Mouse (Mus musculus) ovary, postnatal 36 days (tissue): ENCODE measurements around the gene Tgfb2.

ENCODE experiments used
- DNase-seq: peaks from one replicate; pipeline ENCODE4 v3.0.0; 2022; ENCODE audit warnings: low spot score, mixed read lengths

Gene Tgfb2

DNA sequence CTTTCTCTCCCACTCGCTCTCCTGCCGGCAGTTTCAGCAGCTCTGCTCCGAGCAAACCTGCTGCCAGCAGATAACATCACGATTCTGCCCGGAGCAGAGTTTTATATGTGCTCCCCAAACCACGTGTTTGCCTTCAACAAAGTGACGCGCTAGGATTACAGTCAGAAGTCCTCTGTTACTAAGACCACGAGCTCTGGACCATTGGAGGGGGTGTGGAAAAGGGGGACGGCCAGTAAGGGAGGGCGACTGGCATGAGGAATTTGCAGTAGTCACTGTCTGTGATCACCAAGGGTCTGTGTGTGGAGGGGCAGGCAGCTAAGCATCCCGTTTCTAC is at the start of gene Tgfb2:
Tgfb2 (minus strand) TSS at position 75 of the 334 bp plus-strand sequence.
- DNase-seq: peak; percentile 15

DNA sequence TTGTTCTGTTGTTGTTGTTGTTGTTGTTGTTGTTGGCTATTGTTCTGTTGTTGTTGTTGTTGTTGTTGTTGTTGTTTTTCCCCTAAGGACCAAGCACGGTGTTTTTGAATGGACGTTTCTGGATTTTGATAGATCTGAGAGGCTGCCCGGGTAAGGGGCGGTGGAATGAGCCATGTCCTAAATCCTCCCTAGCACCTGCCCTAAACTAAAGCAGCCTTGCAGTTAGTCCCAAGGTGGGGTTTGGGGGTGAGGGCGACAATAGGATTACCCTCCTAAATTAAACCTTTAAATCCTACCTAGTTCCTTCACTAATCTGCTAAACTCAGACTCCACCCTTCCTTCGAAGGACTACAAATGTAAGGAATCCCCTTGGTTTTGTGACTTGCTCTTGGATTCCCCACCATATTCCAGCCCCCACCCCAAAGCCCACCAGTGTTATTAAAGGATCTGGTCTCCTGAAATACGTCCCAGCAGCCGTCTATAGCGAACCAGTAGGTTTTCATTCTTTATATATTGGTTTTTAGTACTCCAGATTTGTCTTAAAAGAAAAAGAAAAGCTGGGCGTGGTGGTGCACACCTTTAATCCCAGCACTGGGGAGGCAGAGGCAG is 44.0 kb upstream of the Tgfb2 start:
- no peak for DNase-seq

DNA sequence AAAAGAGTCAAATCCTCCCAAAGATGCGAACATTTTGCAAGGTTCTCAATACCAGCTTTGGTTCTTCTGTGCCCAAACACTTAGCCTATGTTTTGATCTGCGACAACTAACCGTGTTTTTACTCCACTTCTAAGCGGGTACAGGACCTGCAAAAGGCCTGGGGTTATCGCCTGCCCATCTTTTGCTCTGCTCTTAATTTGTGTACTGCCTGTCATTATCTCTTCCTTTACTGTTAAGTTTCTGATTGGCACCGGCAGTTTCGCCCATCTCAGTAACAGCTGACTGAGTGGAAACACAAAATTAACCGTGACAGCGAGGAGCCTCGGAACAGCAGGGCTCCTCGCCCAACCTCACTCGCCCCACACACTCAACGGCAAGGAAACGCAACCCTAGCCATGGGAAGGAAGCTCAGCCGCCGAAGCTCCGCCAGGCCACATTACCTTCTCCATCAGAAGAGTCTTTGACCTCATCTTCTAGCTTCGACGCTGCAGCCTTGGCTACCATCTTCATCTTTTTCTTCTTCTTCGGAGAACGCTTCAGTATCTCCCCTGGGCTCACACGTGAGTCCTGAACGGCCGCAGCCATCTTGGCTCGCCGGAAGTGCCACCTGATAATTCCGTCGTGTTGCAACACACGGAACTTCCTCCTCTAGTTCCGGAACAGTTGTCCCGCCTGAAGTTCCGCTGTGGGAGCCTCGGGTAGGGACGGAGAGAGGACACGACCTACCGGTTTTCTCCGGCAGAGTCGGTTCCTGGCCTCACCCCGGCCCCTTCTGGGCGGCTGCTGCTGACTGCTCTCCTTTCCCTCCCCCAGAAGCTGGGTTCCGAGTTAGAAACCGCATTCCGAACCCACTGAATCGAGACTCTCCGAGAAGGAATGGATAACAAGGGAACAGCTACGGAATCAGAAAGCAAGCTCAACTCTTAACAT is 43.2 kb upstream of the Tgfb2 start, which contains the start of gene Rrp15:
Rrp15 (minus strand) TSS at position 635 of the 930 bp plus-strand sequence.
- DNase-seq: peak; percentile 83

DNA sequence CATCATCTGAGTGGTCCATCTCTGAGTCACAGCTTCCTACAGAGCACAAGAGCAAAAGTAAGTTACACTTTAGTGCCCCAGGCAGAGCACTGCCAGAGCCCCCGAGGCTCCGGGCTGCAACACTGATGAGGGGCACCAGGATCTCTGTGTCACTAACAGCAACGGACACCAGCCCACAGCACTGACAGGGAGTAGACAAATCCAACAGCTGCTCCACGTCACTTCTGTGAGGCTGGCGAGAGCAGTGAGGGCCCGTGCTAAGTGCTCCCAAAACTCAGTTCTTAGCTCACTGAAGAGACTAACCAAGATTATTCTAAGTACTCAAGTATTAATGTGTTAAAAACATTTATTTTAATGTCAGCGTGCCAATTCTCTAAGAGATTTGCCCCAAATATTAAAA is 34.0 kb upstream of the Tgfb2 start:
- DNase-seq: no peak

DNA sequence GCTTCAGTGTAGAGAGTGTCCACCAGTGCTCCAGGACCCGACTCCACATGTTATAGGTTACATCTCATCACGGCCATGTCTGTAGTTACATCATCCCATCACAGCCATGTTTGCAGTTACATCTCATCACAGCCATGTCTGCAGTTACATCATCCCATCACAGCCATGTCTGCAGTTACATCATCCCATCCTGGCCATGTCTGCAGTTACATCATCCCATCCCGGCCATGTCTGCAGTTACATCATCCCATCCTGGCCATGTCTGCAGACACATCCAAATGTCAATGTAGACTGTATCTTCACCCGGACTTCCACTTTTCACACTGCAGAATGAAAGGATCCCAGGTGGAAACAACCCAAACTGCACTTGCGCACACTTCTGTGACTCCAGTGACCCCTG is 29.7 kb upstream of the Tgfb2 start:
- no peak for DNase-seq

DNA sequence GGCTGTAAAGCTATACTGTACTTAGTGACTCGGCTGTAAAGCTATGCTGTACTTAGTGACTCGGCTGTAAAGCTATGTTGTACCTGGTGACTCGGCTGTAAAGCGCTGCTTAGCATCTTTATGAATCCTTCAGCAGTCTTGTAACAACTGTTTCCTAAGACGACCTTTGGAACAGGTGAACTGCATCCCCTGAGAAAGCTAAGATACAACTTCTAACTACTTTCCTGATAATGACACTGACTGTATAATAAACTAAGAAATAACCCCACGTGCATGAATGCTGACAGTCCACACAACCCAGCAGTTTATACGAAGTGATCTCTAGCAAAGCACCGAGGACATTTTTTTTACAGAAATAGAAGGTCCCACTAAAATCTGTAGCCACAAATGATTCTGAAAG is 27.3 kb upstream of the Tgfb2 start:
- no peak for DNase-seq

DNA sequence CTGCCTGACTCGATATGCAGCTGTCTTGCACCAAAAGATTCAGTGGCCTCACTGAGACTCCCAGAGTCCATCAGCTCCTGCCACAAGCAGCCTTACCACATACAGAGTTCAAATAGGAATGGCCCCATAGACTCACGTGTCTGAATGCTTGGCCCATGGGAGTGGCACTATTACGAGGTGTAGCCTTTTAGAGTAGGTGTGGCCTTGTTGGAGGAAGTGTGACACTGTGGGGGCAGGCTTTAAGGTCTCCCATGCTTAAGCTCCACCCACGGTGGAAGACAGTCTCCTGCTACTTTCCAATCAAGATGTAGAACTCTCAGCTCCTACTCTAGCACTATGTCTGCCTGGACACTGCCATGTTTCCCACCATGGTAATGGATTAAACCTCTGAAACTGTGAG is 23.0 kb upstream of the Tgfb2 start:
- no peak for DNase-seq

DNA sequence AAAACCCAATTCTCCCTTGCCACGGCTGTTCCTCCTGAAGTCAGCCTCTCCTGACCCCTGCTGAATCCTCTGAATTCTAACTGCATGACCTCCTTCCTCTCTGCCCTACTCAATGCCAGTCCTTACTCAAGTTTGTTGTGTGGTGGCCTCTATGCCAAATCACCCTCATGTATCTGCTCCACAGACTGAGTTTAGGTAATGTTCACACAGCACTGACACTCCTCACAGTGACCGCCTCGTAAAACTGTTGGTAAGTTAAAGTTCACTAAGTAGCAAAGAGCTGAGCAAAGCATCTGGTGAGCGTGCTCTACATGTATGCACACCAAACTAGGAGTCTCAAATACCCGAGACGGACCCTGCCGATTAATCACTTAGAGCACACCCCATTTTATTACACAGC is 20.3 kb upstream of the Tgfb2 start:
- DNase-seq: no peak

DNA sequence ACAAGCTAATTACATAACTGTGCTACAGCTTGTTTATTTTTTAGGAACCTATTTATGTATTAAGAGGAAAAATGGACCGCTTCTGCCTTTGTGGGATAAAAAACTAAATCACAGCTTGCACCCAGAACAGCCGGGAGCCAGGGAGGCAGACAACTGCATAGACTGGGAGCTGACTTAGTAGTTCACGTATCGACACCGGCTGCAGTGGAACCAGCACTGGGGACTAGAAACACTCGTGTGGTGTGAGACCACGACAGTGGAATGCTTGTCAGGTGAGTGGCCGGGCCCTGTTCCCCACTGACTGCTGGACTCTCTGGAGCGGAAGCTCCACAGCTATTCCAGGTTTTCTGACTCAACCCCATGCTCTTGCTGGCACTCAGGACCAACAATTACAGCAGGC is 16.5 kb upstream of the Tgfb2 start:
- no peak for DNase-seq

DNA sequence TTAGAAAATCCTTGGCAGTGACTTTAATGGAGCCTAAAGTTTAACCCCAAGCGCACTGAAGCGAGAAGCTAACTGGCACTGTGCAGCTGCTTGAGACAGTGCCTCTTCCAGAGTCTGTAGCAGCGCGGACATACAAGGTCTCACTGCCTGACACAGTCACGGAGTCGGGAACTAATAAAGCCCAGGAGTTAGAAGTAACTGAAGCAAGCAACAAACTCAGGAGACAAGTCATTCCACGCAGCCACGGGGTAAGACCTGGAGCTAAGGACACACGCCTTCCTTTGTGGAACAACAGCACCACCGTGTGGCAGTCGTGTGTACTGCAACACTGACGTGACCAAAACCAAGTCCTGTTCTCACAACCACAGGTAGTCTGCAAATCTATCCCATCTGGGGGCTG is 16.1 kb upstream of the Tgfb2 start:
- peak; percentile 77 for DNase-seq

DNA sequence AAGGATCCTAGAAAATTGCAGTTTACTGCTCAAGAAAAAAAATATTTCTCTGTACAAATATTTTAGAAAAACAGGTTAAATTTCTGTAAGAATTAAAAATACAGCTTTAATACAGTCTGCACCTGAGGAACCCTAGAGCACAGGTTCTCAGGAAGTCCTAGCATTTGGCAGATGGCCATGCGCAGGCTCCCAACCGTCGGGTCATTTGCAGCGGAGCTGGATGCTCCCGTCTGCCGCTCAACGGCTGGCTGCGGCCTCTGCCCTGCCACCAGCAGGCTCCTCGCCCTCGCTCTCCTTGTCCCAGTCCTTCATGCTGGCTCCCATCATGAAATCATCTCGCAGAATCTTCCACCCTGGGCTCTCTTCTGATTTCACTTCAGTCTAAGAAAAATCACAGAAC is 15.4 kb upstream of the Tgfb2 start:
- no peak for DNase-seq

DNA sequence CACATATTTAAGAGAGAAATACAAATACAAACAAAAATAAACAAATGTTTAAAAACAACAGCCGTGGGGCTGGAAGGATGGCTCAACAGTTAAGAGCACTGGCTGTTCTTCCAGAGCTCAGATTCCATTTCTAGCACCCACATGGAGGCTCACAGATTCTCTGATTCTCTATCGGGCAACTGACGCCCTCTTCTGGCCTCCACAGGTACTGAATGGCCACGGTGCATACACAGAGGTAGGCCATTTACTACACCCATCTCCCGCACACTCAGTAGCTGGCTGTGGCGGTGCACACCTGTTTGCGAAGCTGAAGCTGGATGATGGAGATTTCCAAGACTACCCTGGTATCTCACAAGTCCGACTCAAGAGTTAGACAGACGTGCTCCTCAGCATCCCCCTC is 13.9 kb upstream of the Tgfb2 start:
- no peak for DNase-seq

DNA sequence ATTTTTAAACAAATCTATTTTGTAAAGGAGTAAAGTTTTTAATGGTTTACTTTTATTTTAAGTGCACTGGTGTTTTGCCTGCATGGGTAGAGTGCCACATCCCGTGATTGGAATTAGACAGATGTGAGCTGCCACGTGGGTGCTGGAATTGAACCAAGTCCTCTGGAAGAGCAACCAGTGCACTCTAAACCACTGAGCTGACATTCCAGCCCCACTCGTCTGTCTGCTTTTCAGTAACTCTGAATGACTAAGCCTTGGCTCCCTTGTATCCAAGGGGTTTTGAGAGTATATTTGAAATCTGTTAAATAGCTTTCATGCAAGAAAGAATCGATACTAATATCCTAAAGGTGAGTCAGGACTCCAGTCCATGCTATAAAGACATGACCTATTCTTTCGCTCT is 13.1 kb upstream of the Tgfb2 start:
- DNase-seq: no peak

DNA sequence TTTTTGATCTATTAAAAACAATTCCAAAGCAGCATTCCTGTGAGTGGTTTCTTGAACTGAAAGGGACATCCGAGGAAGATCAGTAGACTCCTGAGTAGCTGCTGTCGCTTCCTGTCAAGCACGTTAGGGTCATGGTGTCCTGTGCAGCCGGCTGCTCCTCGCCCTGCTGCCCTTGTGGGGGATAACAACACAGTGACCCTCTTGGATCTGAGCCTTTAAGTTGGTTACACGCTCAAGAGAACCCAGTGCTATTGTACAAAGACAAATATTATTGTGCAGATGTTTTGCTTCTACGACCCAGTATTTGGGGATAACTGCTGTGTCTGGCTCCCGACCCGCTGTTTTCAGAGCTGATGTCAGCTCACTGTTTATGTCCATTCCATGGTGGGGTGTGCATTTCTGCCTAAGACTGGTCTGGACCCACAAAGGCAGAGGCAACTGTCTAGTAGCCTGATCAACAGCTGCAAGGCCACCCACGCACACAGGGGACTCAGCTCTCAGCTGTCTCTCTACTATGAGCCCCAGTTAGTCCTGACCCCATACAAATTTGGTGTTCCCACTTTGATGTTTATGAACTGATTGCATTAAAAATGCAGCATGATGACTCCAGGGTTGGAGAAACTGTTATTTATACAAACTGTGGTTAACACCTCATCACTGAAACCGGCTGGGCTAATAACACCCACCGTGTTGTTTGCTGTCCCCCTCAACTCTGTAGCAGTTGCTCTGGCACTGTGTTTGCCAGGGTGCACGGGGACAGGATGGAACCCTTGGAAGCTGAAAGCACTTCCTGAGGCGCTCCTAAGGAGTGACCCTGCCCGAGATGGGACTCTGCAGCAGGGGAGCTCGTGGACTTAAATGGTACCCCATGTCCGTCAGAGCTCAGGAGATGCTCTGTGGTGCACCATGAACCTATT is 9.4 kb upstream of the Tgfb2 start:
- peak; percentile 26 for DNase-seq

DNA sequence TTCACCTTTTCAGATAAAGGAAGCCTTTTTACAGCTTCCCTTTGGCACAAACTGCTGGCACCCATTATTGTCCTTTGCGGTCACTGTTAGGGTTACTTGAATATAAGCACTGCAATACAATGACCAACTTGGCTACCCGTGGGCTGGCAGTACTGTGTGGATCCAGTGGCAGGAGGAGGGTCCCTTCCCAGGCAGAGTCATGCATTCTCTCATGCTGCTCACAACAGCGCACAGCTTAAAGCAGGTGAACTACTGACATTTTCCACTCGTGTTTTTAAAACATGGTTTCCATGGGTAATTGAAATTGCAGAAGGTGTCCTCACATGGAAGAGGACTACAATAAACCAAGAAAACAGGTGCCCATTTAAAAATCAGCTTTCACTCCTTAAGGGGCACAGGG is 8.4 kb upstream of the Tgfb2 start:
- no peak for DNase-seq

DNA sequence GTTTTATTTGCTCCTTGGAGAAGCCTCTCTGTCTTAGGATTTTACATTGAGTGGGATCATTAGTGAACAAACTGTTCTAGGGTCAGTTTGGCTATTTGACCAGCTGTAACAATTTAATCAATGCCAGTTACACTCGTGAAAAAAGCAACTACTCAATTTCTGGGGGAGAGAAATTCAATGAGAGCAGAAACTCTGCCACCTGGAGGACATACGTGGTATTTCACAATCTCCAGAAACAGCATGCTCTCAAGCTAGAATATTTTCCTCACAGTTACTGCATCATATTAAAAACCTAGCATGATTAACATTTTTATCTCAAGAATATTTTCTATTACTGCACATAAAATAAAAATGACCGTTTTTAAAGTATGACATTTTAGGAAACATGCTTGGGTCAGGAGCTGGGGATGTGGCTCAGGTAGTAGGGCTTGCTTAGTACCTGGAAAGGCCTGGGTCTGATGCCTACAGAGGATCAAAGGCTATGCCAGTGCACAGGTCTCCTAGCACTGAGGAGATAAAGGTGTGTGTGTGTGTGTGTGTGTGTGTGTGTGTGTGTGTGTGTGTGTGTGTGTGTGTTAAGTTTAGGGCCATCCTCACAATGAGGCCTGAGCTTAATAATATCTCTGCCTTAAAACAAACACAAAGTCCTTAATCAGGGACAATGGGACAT is 7.1 kb upstream of the Tgfb2 start:
- DNase-seq: no peak

DNA sequence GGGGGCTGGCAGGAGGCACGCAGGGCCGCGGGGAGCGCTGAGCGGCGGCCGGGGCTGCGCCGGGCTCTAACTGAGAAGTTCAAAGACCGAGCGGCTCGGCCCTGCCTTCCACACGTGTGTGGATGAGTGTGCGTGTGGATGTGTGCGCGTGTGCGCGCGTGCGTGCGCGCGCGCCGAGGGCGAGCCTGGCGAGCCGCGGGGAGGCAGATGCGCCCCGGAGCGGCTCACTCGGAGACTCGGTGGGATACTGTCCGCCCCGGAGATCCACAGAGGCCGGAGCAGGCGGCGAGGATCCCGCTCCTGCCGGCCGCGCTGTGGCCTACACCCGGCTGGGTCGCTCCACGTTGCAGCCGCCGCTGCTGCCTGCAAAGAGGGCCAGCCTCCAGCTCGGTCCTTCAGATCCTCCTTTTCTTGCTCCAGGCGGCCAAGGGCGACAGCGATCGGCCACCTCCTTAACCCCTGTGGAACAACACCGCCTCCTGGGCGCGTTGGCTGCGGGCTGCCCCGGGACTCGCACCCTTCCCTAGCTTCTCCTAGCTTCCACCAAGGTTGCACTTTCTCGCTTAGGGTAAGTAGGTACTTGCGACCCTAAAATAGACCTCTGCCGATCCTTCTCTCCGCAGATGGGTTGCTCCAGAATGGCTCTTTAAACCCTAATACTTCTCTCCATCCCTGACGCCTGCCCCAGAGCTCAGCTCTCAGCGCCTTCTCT is 430 bp downstream of the Tgfb2 start:
- peak; percentile 65 for DNase-seq

DNA sequence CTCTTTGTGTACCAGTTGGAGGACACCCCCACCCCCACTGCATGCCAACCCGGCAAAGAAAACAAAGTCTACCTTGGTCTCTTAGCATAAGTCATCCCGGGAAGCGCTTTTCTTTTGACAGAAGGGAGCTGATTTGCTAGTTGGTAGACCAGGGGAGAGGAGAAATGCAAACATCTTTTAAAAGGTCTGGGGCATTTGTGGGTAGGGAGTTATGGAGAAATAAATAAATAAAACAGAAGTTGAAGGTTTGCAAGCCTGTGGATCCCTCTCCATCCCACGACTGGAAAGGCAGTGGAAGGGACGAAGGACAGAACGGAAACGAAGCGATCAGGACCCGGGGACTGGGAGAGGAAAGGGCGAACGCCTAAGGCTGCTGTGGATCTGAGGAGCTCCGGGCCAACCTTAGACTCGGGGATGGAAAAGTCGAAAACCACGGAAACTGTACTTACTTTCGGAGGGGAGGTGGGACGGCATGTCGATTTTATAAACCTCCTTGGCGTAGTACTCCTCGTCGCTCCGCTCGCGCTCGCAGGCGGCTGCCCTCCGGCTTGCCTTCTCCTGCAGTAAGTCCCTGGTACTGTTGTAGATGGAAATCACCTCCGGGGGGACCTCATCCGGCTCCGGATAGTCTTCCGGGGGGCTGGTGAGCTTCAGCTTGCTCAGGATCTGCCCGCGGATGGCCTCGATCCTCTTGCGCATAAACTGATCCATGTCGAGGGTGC is 1.6 kb downstream of the Tgfb2 start:
- DNase-seq: peak; percentile 38

DNA sequence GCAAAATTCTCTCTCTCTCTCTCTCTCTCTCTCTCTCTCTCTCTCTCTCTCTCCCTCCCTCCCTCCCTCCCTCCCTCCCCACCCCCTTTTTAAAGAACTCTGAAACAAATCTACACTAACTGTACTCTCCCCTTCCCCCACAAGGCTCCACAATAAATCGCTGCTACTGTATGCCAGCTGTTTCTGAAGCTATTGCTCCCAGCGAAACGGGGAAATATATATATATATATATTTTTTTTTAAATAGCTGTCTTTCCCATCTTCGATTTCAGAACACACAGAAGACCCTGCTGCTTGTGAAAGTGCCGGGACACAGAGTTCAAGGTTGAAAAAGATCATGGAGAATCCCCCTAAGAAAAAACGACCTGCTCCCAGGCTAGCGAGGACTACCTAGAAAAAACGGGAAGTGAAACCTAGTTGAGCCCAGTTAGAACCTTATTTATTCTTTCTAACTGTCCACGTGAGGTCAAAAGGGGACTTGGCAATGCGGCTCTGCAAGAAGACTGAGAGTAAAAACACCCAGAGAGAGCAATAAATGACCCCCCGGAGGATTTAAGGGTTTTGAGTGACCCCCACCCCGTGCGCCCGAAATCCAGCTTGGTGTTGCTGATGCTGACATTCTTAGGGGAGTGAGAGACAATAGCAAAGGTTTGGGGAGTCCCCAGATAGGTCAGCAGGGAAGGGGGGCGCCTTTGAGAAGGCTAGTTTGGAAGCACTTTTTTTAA is 2.4 kb downstream of the Tgfb2 start:
- DNase-seq: no peak
